Mouse (Mus musculus) spleen, adult 2 months (tissue): Measurements from ENCODE around the gene Palmd.

Experiments used
- CTCF ChIP-seq: fragments of 200-500 bp; IDR thresholded peaks from 2 replicates; pipeline ENCODE4 v1.5.1; 2011; ENCODE audit warnings: mild to moderate bottlenecking, inconsistent platforms; ENCODE audit not compliant: insufficient read depth, insufficient read length, insufficient replicate concordance; ENCODE audit errors: extremely low read depth
- POLR2A ChIP-seq: fragments of 200-500 bp; IDR thresholded peaks from 2 replicates; pipeline ENCODE4 v1.6.1; 2011; ENCODE audit warnings: low read depth, low read length, inconsistent platforms

- TF ChIP-seq CTCF (no peak), POLR2A (no peak)
Observed at GRCm38 (mm10) chr3:116951489-116951888, 17.3 kb downstream of the Palmd start.
